Mouse (Mus musculus): ENCODE measurements around the gene Syt16.

GRCm38 (mm10) chr12:74284685-74285054 is 287.2 kb downstream of the Syt16 start:
- TF ChIP-seq EP300 (IDR thresholded peaks at IDR 0.05; ENCODE audit: low read depth), result no peak
- no peak for TF ChIP-seq CTCF (IDR thresholded peaks at IDR 0.05; ENCODE audit: low read depth)

All from liver, postnatal 0 days (tissue).